Mouse (Mus musculus) MEL (cell line): ENCODE measurements around the gene Eif5b. TPM values are rescaled to one million over a fixed set of nuclear protein-coding genes. Genes with fewer than 3 reads are reported as not detected.
A peak's percentile ranks its signal among the peaks of the same experiment; 100 is the strongest.

Experiments used
- DNase-seq: peaks from one replicate; pipeline ENCODE4 v3.0.0; 2011; ENCODE audit warnings: low read depth, low spot score
- H3K27ac ChIP-seq: 2 replicates; pipeline ENCODE4 v1.5.1; 2012; ENCODE audit warnings: low read depth, mild to moderate bottlenecking, control low read depth, low read length, moderate library complexity; ENCODE audit not compliant: control insufficient read depth
- H3K27me3 ChIP-seq, 2 experiments: fragments of 150-350 bp in 1 of 2; sonication (generic) in 1 of 2; 2 replicates each; pipeline ENCODE4 v1.6.1; 2012; ENCODE audit warnings: low read length in 2 of 2, mild to moderate bottlenecking in 2 of 2, improper control_type of control experiment in 1 of 2, moderate library complexity in 1 of 2; ENCODE audit not compliant: insufficient read depth in 2 of 2, control insufficient read depth in 1 of 2
- H3K36me3 ChIP-seq, 2 experiments: 2 replicates each; pipeline ENCODE4 v1.6.1; 2012 to 2014; ENCODE audit warnings: low read length in 2 of 2, improper control_type of control experiment in 1 of 2, inconsistent platforms in 1 of 2, mild to moderate bottlenecking in 1 of 2; ENCODE audit not compliant: insufficient read depth in 2 of 2, control insufficient read depth in 1 of 2
- H3K4me1 ChIP-seq, 2 experiments: fragments of 150-350 bp in 1 of 2; sonication (generic) in 1 of 2; 2 replicates each; pipeline ENCODE4 v1.6.1; 2012; ENCODE audit warnings: low read length in 2 of 2, improper control_type of control experiment in 1 of 2, mild to moderate bottlenecking in 1 of 2; ENCODE audit not compliant: insufficient read depth in 2 of 2, control insufficient read depth in 1 of 2
- H3K4me3 ChIP-seq, 2 experiments: fragments of 150-350 bp in 1 of 2; sonication (generic) in 1 of 2; 2 replicates each; pipeline ENCODE4 v1.5.1; 2012; ENCODE audit warnings: low read depth in 2 of 2, low read length in 2 of 2, mild to moderate bottlenecking in 2 of 2, moderate library complexity in 2 of 2, control low read depth in 1 of 2, improper control_type of control experiment in 1 of 2; ENCODE audit not compliant: control insufficient read depth in 1 of 2, insufficient read depth in 1 of 2
- H3K79me2 ChIP-seq: 2 replicates; pipeline ENCODE4 v1.6.1; 2012; ENCODE audit warnings: mild to moderate bottlenecking, low read length, moderate library complexity; ENCODE audit not compliant: control insufficient read depth, poor library complexity, insufficient read depth
- H3K9ac ChIP-seq: 2 replicates; pipeline ENCODE4 v1.6.1; 2012; ENCODE audit warnings: low read depth, mild to moderate bottlenecking, control low read depth, low read length, moderate library complexity; ENCODE audit not compliant: control insufficient read depth, poor library complexity, severe bottlenecking
- H3K9me3 ChIP-seq: fragments of 150-350 bp; sonication (generic); replicated peaks from 2 replicates; pipeline ENCODE4 v1.6.1; 2012; ENCODE audit warnings: mild to moderate bottlenecking, low read length, improper control_type of control experiment, moderate library complexity; ENCODE audit not compliant: insufficient read depth
- E2F4 ChIP-seq: IDR thresholded peaks from 2 replicates; pipeline ENCODE4 v1.6.1; 2011; ENCODE audit warnings: low read depth, low read length, improper control_type of control experiment, borderline replicate concordance
- EP300 ChIP-seq, 2 experiments: IDR thresholded peaks; 2 replicates each; pipeline ENCODE4 v1.6.1; 2011; ENCODE audit warnings: improper control_type of control experiment in 2 of 2, low read length in 2 of 2, low read depth in 1 of 2, mild to moderate bottlenecking in 1 of 2
- ETS1 ChIP-seq: IDR thresholded peaks from 2 replicates; pipeline ENCODE4 v1.6.1; 2012; ENCODE audit warnings: low read depth, mild to moderate bottlenecking, inconsistent platforms, low read length, improper control_type of control experiment, moderate library complexity
- GABPA ChIP-seq: IDR thresholded peaks from 2 replicates; pipeline ENCODE4 v1.6.1; 2012; ENCODE audit warnings: low read depth, mild to moderate bottlenecking, inconsistent platforms, low read length, improper control_type of control experiment, moderate library complexity
- GATA1 ChIP-seq: IDR thresholded peaks from 2 replicates; pipeline ENCODE4 v1.6.1; 2011; ENCODE audit warnings: low read depth, low read length, improper control_type of control experiment
- JUND ChIP-seq: IDR thresholded peaks from 2 replicates; pipeline ENCODE4 v1.6.1; 2011; ENCODE audit warnings: low read depth, mild to moderate bottlenecking, improper control_type of control experiment, low read length
- KAT2A ChIP-seq: conservative IDR thresholded peaks from 2 replicates; pipeline ENCODE4 v1.6.1; 2012; ENCODE audit warnings: low read depth, low read length, improper control_type of control experiment, inconsistent platforms
- MAFK ChIP-seq: IDR thresholded peaks from 2 replicates; pipeline ENCODE4 v1.6.1; 2011; ENCODE audit warnings: low read depth, mild to moderate bottlenecking, low read length, improper control_type of control experiment, borderline replicate concordance
- MXI1 ChIP-seq: IDR thresholded peaks from 2 replicates; pipeline ENCODE4 v1.6.1; 2011; ENCODE audit warnings: mild to moderate bottlenecking, low read depth, low read length, improper control_type of control experiment
- MYB ChIP-seq: IDR thresholded peaks from 2 replicates; pipeline ENCODE4 v1.6.1; 2011; ENCODE audit warnings: mild to moderate bottlenecking, low read depth, low read length, improper control_type of control experiment
- MYC ChIP-seq: IDR thresholded peaks from 2 replicates; pipeline ENCODE4 v1.6.1; 2011; ENCODE audit warnings: low read depth, mild to moderate bottlenecking, low read length, improper control_type of control experiment, moderate library complexity
- NELFE ChIP-seq: IDR thresholded peaks from 2 replicates; pipeline ENCODE4 v1.6.1; 2011; ENCODE audit warnings: low read depth, low read length, improper control_type of control experiment
- NRF1 ChIP-seq: IDR thresholded peaks from 2 replicates; pipeline ENCODE4 v1.6.1; 2014; ENCODE audit warnings: low read depth, mild to moderate bottlenecking, inconsistent platforms, low read length, improper control_type of control experiment, moderate library complexity; ENCODE audit not compliant: poor library complexity, insufficient read depth, severe bottlenecking
- POLR2A ChIP-seq, 2 experiments: IDR thresholded peaks; 2 replicates each; pipeline ENCODE4 v1.6.1; 2011 to 2012; ENCODE audit warnings: low read length in 2 of 2, mild to moderate bottlenecking in 2 of 2, control low read depth in 1 of 2, improper control_type of control experiment in 1 of 2, low read depth in 1 of 2, moderate library complexity in 1 of 2; ENCODE audit not compliant: control insufficient read depth in 1 of 2, insufficient read depth in 1 of 2, poor library complexity in 1 of 2
- RAD21 ChIP-seq: IDR thresholded peaks from 2 replicates; pipeline ENCODE4 v1.6.1; 2011; ENCODE audit warnings: mild to moderate bottlenecking, low read depth, low read length, improper control_type of control experiment
- SIN3A ChIP-seq: IDR thresholded peaks from 2 replicates; pipeline ENCODE4 v1.6.1; 2012; ENCODE audit warnings: low read length, improper control_type of control experiment, inconsistent platforms
- USF1 ChIP-seq: IDR thresholded peaks from 2 replicates; pipeline ENCODE4 v1.6.1; 2014; ENCODE audit warnings: low read depth, mild to moderate bottlenecking, inconsistent platforms, low read length, improper control_type of control experiment, moderate library complexity
- ZC3H11A ChIP-seq: IDR thresholded peaks from 2 replicates; pipeline ENCODE4 v1.6.1; 2012; ENCODE audit warnings: low read depth, mild to moderate bottlenecking, inconsistent platforms, low read length, improper control_type of control experiment
- ZKSCAN1 ChIP-seq: IDR thresholded peaks from 2 replicates; pipeline ENCODE4 v1.6.1; 2012; ENCODE audit warnings: low read depth, mild to moderate bottlenecking, inconsistent platforms, low read length, improper control_type of control experiment, moderate library complexity
- ZMIZ1 ChIP-seq: IDR thresholded peaks from 2 replicates; pipeline ENCODE4 v1.6.1; 2012; ENCODE audit warnings: low read depth, mild to moderate bottlenecking, inconsistent platforms, low read length, improper control_type of control experiment, moderate library complexity
- polyA plus RNA-seq, 2 experiments: library from polyadenylated mRNA; stranded (reverse) in 1 of 2; unstranded in 1 of 2; fragments of >175 nt in 1 of 2; fragments of >200 nt in 1 of 2; gene quantifications; 2 replicates each; pipeline versions ENCODE4 v1.2.1 to v1.2.4; 2012; ENCODE audit warnings: low replicate concordance in 2 of 2, low read depth in 1 of 2; ENCODE audit not compliant: insufficient read length in 2 of 2, insufficient read depth in 1 of 2, missing spikeins in 1 of 2
- total RNA-seq: library from RNA; depleted of rRNA; stranded (reverse); fragments of 300-350 nt; gene quantifications from 2 replicates; pipeline ENCODE4 v1.2.3, GENCODE M21; 2012

The Eif5b gene
- total and polyA plus RNA-seq, 3 experiments: 24.2 to 186 (median 67.2) TPM

GRCm38 (mm10) chr1:38012104-38012503 lies 14.3 kb downstream of the Eif5b start:
- peak; percentile 46 for DNase-seq
- Histone ChIP-seq H3K9me3 (no peaks in the 10 kb centered on the region), H3K27me3 (no peaks in the 10 kb centered on the region), H3K36me3 (peaks cover 3 to 48% of the 10 kb centered on the region in 2 experiments; a peak in 3 of 4 replicates), H3K27ac (peak overlapping the region; percentile 31), H3K4me3 (no peak overlapping the region), H3K4me1 (peaks cover 29 to 36% of the 10 kb centered on the region in 2 experiments), H3K79me2 (peaks cover 68% of the 10 kb centered on the region), H3K9ac (no peak overlapping the region)
- TF ChIP-seq ETS1: no peak
- TF ChIP-seq POLR2A (IDR thresholded peaks at IDR 0.05; ENCODE audit: control insufficient read depth in 1 of 2, insufficient read depth in 1 of 2, low read depth in 1 of 2, low read length in 2 of 2, poor library complexity in 1 of 2): no peak
- TF ChIP-seq ZKSCAN1: no peak
- TF ChIP-seq MYB: no peak
- TF ChIP-seq RAD21: no peak
- TF ChIP-seq GABPA: no peak
- TF ChIP-seq KAT2A: no peak
- no peak for TF ChIP-seq USF1

GRCm38 (mm10) chr1:38012509-38012908 lies 14.7 kb downstream of the Eif5b start:
- H3K9me3 ChIP-seq: no peaks in the 10 kb centered on the region
- peak; percentile 53 for DNase-seq
- H3K9ac ChIP-seq: no peak overlapping the region
- peaks cover 4 to 47% of the 10 kb centered on the region in 2 experiments; a peak in 3 of 4 replicates for H3K36me3 ChIP-seq
- H3K27ac ChIP-seq: no peak overlapping the region; the same call in 1 of the 2 replicates
- H3K4me1 ChIP-seq: peaks cover 29 to 36% of the 10 kb centered on the region in 2 experiments
- H3K79me2 ChIP-seq: peaks cover 65% of the 10 kb centered on the region
- no peaks in the 10 kb centered on the region for H3K27me3 ChIP-seq
- no peak for TF ChIP-seq MAFK
- TF ChIP-seq GATA1: peak; percentile 66
- TF ChIP-seq NRF1: no peak
- peak; percentile 69 for TF ChIP-seq JUND
- TF ChIP-seq SIN3A: peak; percentile 38; the same call in 1 of the 2 replicates
- TF ChIP-seq NELFE: no peak
- no peak for TF ChIP-seq ZMIZ1
- TF ChIP-seq EP300 (IDR thresholded peaks at IDR 0.05; ENCODE audit: low read depth in 1 of 2, low read length in 2 of 2): peak in 1 of 2 experiments; percentile 54; a peak in 2 of 4 replicates
- no peak for TF ChIP-seq ZC3H11A
- peak; percentile 79 for TF ChIP-seq ETS1
- peak; percentile 54; the same call in 1 of the 2 replicates for TF ChIP-seq MXI1
- peak; percentile 49; the same call in 1 of the 2 replicates for TF ChIP-seq MYC
- no peak for TF ChIP-seq E2F4
- TF ChIP-seq, all 39 proteins: peak for 7
- H3K4me3 ChIP-seq: no peak overlapping the region
